Mouse (Mus musculus): Measurements from ENCODE around the gene Ptrh1. TPM values are rescaled to one million over a fixed set of nuclear protein-coding genes. Genes with fewer than 3 reads are reported as not detected.

The Ptrh1 gene
- 8.0 and 11.8 TPM in 2 replicates for polyA plus RNA-seq (2012; rRNA removed)

DNA sequence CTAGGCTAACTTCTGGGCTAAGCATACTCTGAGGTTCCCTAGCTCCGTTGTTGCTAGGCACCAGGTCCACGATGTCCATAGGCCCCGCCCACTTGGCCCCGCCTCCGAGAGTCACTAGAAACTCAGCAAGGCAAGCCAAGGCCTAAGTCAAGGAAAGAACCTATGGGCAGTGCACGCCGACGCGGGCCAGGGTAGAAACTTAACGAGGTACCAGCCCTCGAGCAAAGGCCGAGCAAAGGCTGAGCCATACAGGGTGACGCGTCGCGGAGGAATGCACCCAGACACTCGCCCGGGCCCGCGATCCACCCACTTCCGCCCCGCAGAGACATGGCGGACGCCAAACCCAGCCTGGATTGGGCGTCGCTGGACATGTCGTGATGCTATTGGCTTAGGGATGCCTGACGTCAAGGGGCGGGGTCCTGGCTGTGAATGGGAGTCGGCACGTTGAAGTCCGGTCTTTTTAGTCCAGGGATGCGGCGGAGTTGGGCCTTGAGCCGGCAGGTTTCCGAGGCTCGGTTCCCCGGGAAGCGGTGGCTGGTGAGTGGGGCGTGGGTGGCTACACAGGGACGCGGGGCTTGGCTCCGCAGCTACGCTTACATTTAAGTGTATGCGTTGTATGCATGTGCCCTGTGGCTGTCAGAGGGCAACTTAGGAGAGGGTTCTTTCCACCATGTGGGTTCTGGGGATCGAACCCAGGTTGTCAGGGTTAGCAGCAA lies at the start of gene Ptrh1, which contains the start of gene Ttc16:
Gene Ptrh1, plus strand, starts transcription at position 428 of the 716 bp plus-strand sequence.
Gene Ttc16, minus strand, starts transcription at position 275 of the 716 bp plus-strand sequence.
- under 1% methylated on average over 46 of the region's 46 CpGs for WGBS
- 0 out of 2 replicates have a peak, but pooled peaks have one; percentile 3 for TF ChIP-seq CTCF (conservative IDR thresholded peaks at IDR 0.05; ENCODE audit: insufficient read depth, insufficient read length, low read depth, low read length)
- no peak for TF ChIP-seq POLR2A (IDR thresholded peaks at IDR 0.05; ENCODE audit: low read depth, low read length)
- peak within 1 kb of the TSS; percentile 94 for H3K27ac ChIP-seq (ENCODE audit: insufficient read depth, low read depth, low read length)
- peak within 1 kb of the TSS; percentile 75 for H3K4me3 ChIP-seq (ENCODE audit: insufficient read depth, low read depth, low read length)
- H3K36me3 ChIP-seq (ENCODE audit: control insufficient read depth, insufficient read depth, low read length): no peaks in the 10 kb centered on the region
- H3K4me1 ChIP-seq (ENCODE audit: control insufficient read depth, insufficient read depth, low read length): no peaks in the 10 kb centered on the region; the same call in 1 of the 2 replicates
- H3K27me3 ChIP-seq (replicated peaks; ENCODE audit: control insufficient read depth, insufficient read depth, low read length): no peaks in the 10 kb centered on the region
- peak; percentile 99 for DNase-seq

GRCm38 (mm10) chr2:32727435-32727834 lies 48.2 kb upstream of the Ptrh1 start:
- DNase-seq: peak; percentile 99
- WGBS: 1% methylated on average over 16 of the region's 16 CpGs
- TF ChIP-seq CTCF (conservative IDR thresholded peaks at IDR 0.05; ENCODE audit: insufficient read depth, insufficient read length, low read depth, low read length): no peak
- TF ChIP-seq POLR2A (IDR thresholded peaks at IDR 0.05; ENCODE audit: low read depth, low read length): peak; percentile 92
- Histone ChIP-seq H3K4me1 (ENCODE audit: control insufficient read depth, insufficient read depth, low read length) (peaks cover 3% of the 10 kb centered on the region; the same call in 1 of the 2 replicates), H3K27me3 (replicated peaks; ENCODE audit: control insufficient read depth, insufficient read depth, low read length) (no peaks in the 10 kb centered on the region), H3K4me3 (ENCODE audit: insufficient read depth, low read depth, low read length) (peak overlapping the region; percentile 66), H3K27ac (ENCODE audit: insufficient read depth, low read depth, low read length) (no peak overlapping the region), H3K36me3 (ENCODE audit: control insufficient read depth, insufficient read depth, low read length) (no peaks in the 10 kb centered on the region)

DNA sequence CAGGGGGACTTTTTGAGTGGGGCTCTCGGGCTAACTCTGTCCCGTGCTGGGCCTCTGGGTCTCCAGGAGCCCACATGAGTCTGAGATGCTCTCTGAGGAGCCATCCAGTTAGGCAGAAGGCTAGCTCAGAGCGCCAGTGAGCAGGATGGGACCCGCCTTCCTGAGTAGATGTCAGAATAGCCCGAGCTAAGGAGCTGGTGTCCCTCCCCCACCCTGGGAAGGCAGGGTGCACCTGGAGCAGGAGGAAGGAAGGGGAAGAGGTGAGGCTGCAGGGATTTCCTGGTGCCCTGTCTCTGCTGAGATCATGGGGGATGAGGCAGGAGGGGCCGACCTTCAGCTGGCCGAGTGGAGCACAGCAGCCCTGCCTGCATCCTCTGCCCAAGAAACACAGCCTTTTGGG lies 47.1 kb upstream of the Ptrh1 start:
- Histone ChIP-seq H3K27ac (ENCODE audit: insufficient read depth, low read depth, low read length) (peak overlapping the region; percentile 56; the same call in 1 of the 2 replicates), H3K27me3 (replicated peaks; ENCODE audit: control insufficient read depth, insufficient read depth, low read length) (no peaks in the 10 kb centered on the region), H3K4me3 (ENCODE audit: insufficient read depth, low read depth, low read length) (peak overlapping the region; percentile 66), H3K36me3 (ENCODE audit: control insufficient read depth, insufficient read depth, low read length) (no peaks in the 10 kb centered on the region), H3K4me1 (ENCODE audit: control insufficient read depth, insufficient read depth, low read length) (peaks cover 3% of the 10 kb centered on the region; the same call in 1 of the 2 replicates)
- TF ChIP-seq CTCF (conservative IDR thresholded peaks at IDR 0.05; ENCODE audit: insufficient read depth, insufficient read length, low read depth, low read length): no peak
- TF ChIP-seq POLR2A (IDR thresholded peaks at IDR 0.05; ENCODE audit: low read depth, low read length): no peak
- peak; percentile 87 for DNase-seq
- WGBS: 64% methylated on average over 7 of the region's 7 CpGs

GRCm38 (mm10) chr2:32729547-32729946 lies 46.0 kb upstream of the Ptrh1 start:
- Histone ChIP-seq H3K4me3 (ENCODE audit: insufficient read depth, low read depth, low read length) (peak overlapping the region; percentile 9; the same call in 1 of the 2 replicates), H3K4me1 (ENCODE audit: control insufficient read depth, insufficient read depth, low read length) (peaks cover 3% of the 10 kb centered on the region; the same call in 1 of the 2 replicates), H3K27me3 (replicated peaks; ENCODE audit: control insufficient read depth, insufficient read depth, low read length) (no peaks in the 10 kb centered on the region), H3K27ac (ENCODE audit: insufficient read depth, low read depth, low read length) (no peak overlapping the region), H3K36me3 (ENCODE audit: control insufficient read depth, insufficient read depth, low read length) (no peaks in the 10 kb centered on the region)
- TF ChIP-seq POLR2A (IDR thresholded peaks at IDR 0.05; ENCODE audit: low read depth, low read length): no peak
- no peak for TF ChIP-seq CTCF (conservative IDR thresholded peaks at IDR 0.05; ENCODE audit: insufficient read depth, insufficient read length, low read depth, low read length)
- 73% methylated on average over 4 of the region's 4 CpGs for WGBS
- DNase-seq: no peak

DNA sequence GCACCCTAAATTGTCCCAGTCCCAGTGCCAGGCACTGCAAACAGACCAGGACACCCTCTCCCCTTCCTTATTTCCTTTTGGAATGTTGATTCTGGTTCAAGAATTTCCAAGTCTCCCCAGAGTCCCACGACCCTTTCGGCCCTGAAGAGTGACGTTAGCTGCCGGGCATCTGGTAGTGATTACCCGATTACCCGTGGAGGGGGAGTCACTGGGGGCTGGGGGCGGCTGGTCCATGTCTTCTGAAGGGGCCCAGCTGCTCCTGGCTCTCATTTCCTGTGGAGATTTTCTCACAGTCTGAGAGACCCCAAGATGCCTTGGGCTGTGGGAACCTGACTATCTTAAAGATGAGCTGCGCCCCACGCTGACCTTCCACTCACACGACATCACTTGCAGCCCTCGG lies 44.7 kb upstream of the Ptrh1 start:
- TF ChIP-seq POLR2A (IDR thresholded peaks at IDR 0.05; ENCODE audit: low read depth, low read length) (no peak), CTCF (conservative IDR thresholded peaks at IDR 0.05; ENCODE audit: insufficient read depth, insufficient read length, low read depth, low read length) (no peak)
- no peaks in the 10 kb centered on the region for H3K27me3 ChIP-seq (replicated peaks; ENCODE audit: control insufficient read depth, insufficient read depth, low read length)
- peak overlapping the region; percentile 60; the same call in 1 of the 2 replicates for H3K27ac ChIP-seq (ENCODE audit: insufficient read depth, low read depth, low read length)
- no peak for DNase-seq
- H3K4me3 ChIP-seq (ENCODE audit: insufficient read depth, low read depth, low read length): peak overlapping the region; percentile 20; the same call in 1 of the 2 replicates
- no peaks in the 10 kb centered on the region; the same call in 1 of the 2 replicates for H3K4me1 ChIP-seq (ENCODE audit: control insufficient read depth, insufficient read depth, low read length)
- 37% methylated on average over 11 of the region's 11 CpGs for WGBS
- no peaks in the 10 kb centered on the region for H3K36me3 ChIP-seq (ENCODE audit: control insufficient read depth, insufficient read depth, low read length)

DNA sequence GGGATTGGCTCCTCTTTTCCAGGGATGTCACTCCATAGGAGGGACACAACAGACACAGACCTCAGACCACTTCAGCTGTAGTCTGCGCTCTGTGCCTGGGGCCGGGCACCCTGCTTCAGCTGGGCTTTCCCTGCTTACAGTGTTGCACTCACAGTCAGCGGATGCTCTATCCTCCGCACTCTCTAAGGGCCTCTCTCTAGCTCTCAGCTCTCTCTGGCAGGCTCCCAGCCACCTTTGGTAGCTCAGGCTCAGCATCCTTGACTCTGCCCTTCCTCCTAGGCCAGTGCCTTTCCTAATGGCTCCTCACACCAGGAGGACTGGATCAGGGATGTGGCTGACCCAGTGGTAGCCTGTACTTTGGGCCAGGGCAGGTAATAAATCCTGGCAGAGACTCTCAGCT lies 43.7 kb upstream of the Ptrh1 start:
- peak overlapping the region; percentile 59 for H3K27ac ChIP-seq (ENCODE audit: insufficient read depth, low read depth, low read length)
- no peaks in the 10 kb centered on the region for H3K36me3 ChIP-seq (ENCODE audit: control insufficient read depth, insufficient read depth, low read length)
- TF ChIP-seq POLR2A (IDR thresholded peaks at IDR 0.05; ENCODE audit: low read depth, low read length): no peak
- no peak for TF ChIP-seq CTCF (conservative IDR thresholded peaks at IDR 0.05; ENCODE audit: insufficient read depth, insufficient read length, low read depth, low read length)
- no peaks in the 10 kb centered on the region for H3K27me3 ChIP-seq (replicated peaks; ENCODE audit: control insufficient read depth, insufficient read depth, low read length)
- H3K4me1 ChIP-seq (ENCODE audit: control insufficient read depth, insufficient read depth, low read length): no peaks in the 10 kb centered on the region; the same call in 1 of the 2 replicates
- H3K4me3 ChIP-seq (ENCODE audit: insufficient read depth, low read depth, low read length): 0 out of 2 replicates have a peak overlapping the region, but pooled peaks have one; percentile 4
- WGBS: 83% methylated on average over 4 of the region's 4 CpGs
- peak; percentile 45 for DNase-seq

DNA sequence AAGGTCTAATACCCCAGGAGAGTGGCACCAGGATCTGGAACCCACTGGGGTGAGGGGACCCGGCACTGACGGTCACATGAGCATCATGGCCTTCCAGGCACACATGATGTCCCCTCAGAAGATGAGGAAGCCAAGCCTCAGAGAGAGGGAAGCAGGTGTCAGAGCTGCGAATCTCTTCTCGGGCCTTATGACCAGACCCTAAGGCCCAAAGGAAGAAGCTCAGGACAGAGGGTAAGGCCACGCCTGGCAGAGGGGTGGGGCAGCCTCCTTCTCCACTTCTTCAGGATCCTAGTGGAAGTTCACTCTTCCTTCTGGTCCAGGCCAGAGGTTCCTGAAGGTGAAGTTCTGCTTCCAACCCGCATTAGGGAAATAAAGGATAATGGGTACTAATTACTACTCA lies 42.9 kb upstream of the Ptrh1 start:
- Histone ChIP-seq H3K4me3 (ENCODE audit: insufficient read depth, low read depth, low read length) (no peak overlapping the region), H3K4me1 (ENCODE audit: control insufficient read depth, insufficient read depth, low read length) (no peaks in the 10 kb centered on the region; the same call in 1 of the 2 replicates), H3K27me3 (replicated peaks; ENCODE audit: control insufficient read depth, insufficient read depth, low read length) (no peaks in the 10 kb centered on the region), H3K36me3 (ENCODE audit: control insufficient read depth, insufficient read depth, low read length) (no peaks in the 10 kb centered on the region), H3K27ac (ENCODE audit: insufficient read depth, low read depth, low read length) (peak overlapping the region; percentile 59; the same call in 1 of the 2 replicates)
- peak; percentile 48 for DNase-seq
- 78% methylated on average over 6 of the region's 6 CpGs for WGBS
- no peak for TF ChIP-seq POLR2A (IDR thresholded peaks at IDR 0.05; ENCODE audit: low read depth, low read length)
- no peak for TF ChIP-seq CTCF (conservative IDR thresholded peaks at IDR 0.05; ENCODE audit: insufficient read depth, insufficient read length, low read depth, low read length)
